Mouse (Mus musculus) ES-Bruce4 (cell line): ENCODE measurements around the gene Ankrd33. TPM values are rescaled to one million over a fixed set of nuclear protein-coding genes. Genes with fewer than 3 reads are reported as not detected.
A peak's percentile ranks its signal among the peaks of the same experiment; 100 is the strongest.

Experiments used
- H3K27ac ChIP-seq: 2 replicates; pipeline ENCODE4 v1.5.1; 2012; ENCODE audit warnings: low read length, inconsistent platforms; ENCODE audit not compliant: insufficient read depth
- H3K27me3 ChIP-seq: 2 replicates; pipeline ENCODE4 v1.6.1; 2012; ENCODE audit warnings: mild to moderate bottlenecking, low read length, inconsistent platforms; ENCODE audit not compliant: control insufficient read depth, poor library complexity, insufficient read depth, severe bottlenecking
- H3K36me3 ChIP-seq: 2 replicates; pipeline ENCODE4 v1.6.1; 2012; ENCODE audit warnings: inconsistent platforms, mild to moderate bottlenecking, low read length, moderate library complexity; ENCODE audit not compliant: control insufficient read depth, poor library complexity, insufficient read depth, severe bottlenecking
- H3K4me1 ChIP-seq: one replicate; pipeline ENCODE4 v1.8.1; 2011; ENCODE audit warnings: low read length; ENCODE audit not compliant: control insufficient read depth, insufficient read depth
- H3K4me3 ChIP-seq: 2 replicates; pipeline ENCODE4 v1.5.1; 2011; ENCODE audit warnings: low read depth, mild to moderate bottlenecking, low read length
- H3K9ac ChIP-seq: 2 replicates; pipeline ENCODE4 v1.6.1; 2012; ENCODE audit warnings: low read depth, mild to moderate bottlenecking, inconsistent platforms; ENCODE audit not compliant: poor library complexity, severe bottlenecking
- H3K9me3 ChIP-seq: replicated peaks from 2 replicates; pipeline ENCODE4 v1.6.1; 2012; ENCODE audit warnings: mild to moderate bottlenecking, low read length, inconsistent platforms; ENCODE audit not compliant: control insufficient read depth, poor library complexity, insufficient read depth, severe bottlenecking
- CTCF ChIP-seq: IDR thresholded peaks from one replicate; pipeline ENCODE4 v1.8.1; 2011; ENCODE audit warnings: low read depth, low read length
- EP300 ChIP-seq: IDR thresholded peaks from 2 replicates; pipeline ENCODE4 v1.6.1; 2011; ENCODE audit warnings: low read depth, low read length; ENCODE audit not compliant: insufficient read depth
- POLR2A ChIP-seq: IDR thresholded peaks from one replicate; pipeline ENCODE4 v1.8.1; 2011; ENCODE audit warnings: low read length; ENCODE audit not compliant: insufficient read depth
- polyA plus RNA-seq: library from polyadenylated mRNA; stranded (reverse); fragments of >200 nt; gene quantifications from 2 replicates; pipeline ENCODE4 v1.2.4, GENCODE M21; 2011; ENCODE audit warnings: low read depth; ENCODE audit not compliant: missing spikeins, insufficient read depth, insufficient read length

Gene Ankrd33
- polyA plus RNA-seq, 1 experiment, result not detected

DNA sequence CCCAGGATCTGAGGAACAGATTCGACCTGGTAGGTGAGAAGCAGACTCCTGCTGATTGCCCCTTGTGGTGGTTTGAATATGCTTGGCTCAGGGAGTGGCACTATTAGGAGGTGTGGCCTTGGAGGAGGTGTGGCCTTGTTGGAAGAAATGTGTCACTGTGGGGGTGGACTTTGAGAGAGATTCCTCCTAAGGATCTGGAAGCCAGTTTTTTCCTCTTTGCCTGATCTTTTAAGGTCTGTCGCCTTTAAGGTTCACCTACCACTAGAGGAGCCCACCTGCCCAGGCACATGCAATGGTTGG is 6.7 kb downstream of the Ankrd33 start:
- H3K27ac ChIP-seq, result no peak overlapping the region
- no peak overlapping the region for H3K4me3 ChIP-seq
- H3K9ac ChIP-seq, result no peak overlapping the region
- H3K9me3 ChIP-seq, result no peaks in the 10 kb centered on the region
- no peak for TF ChIP-seq POLR2A
- no peak for TF ChIP-seq CTCF
- no peak for TF ChIP-seq EP300
- no peaks in the 10 kb centered on the region for H3K27me3 ChIP-seq
- H3K36me3 ChIP-seq, result no peaks in the 10 kb centered on the region
- H3K4me1 ChIP-seq, result peaks cover 3% of the 10 kb centered on the region

DNA sequence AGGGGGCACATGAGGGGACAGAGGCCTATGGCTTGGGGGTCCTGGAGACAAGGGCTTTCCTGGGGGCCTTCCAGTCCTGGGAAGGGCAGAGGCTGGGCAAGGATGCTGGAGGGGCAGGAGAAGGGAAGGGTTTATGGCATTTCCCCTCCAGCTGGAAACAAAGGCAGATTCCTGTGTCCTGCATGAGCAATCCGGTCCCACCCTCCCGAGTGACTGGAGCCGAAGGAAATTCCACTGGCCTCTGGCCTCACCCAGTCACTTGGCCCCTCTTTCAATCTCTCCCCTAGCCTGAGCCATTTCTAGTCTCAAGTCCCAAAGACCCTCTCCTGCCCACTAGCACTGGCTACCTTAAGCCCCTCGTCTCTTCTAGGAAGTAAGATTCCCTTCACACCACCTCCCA is 7.6 kb downstream of the Ankrd33 start:
- no peaks in the 10 kb centered on the region for H3K27me3 ChIP-seq
- no peak for TF ChIP-seq CTCF
- no peak overlapping the region for H3K9ac ChIP-seq
- H3K27ac ChIP-seq, result no peak overlapping the region
- H3K4me1 ChIP-seq, result peaks cover 3% of the 10 kb centered on the region
- no peaks in the 10 kb centered on the region for H3K9me3 ChIP-seq
- H3K4me3 ChIP-seq, result no peak overlapping the region
- H3K36me3 ChIP-seq, result no peaks in the 10 kb centered on the region

DNA sequence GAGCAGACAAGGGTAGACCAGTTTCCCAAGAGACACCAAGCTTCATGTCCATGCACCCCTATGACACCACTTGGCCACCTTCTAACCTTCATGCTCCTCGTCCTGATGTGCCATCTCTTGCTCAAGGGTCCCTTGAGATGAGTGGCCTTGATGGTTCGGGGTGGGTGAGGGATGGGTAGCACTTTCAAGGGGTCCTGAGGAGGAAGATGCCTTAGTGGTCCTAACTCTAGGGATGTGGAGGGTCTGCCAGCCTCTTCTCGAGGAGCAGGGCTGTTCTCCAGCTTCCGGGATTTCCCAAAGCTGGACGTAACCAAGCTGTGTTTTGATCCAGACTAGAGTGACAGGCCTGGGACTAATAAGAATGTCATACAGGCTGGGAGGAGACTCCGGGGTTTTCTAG is 10.0 kb downstream of the Ankrd33 start:
- peaks cover 3% of the 10 kb centered on the region for H3K4me1 ChIP-seq
- no peaks in the 10 kb centered on the region for H3K9me3 ChIP-seq
- no peak overlapping the region for H3K4me3 ChIP-seq
- H3K27me3 ChIP-seq, result no peaks in the 10 kb centered on the region
- TF ChIP-seq POLR2A (no peak), CTCF (no peak), EP300 (no peak)
- H3K9ac ChIP-seq, result no peak overlapping the region
- H3K36me3 ChIP-seq, result no peaks in the 10 kb centered on the region
- H3K27ac ChIP-seq, result no peak overlapping the region

DNA sequence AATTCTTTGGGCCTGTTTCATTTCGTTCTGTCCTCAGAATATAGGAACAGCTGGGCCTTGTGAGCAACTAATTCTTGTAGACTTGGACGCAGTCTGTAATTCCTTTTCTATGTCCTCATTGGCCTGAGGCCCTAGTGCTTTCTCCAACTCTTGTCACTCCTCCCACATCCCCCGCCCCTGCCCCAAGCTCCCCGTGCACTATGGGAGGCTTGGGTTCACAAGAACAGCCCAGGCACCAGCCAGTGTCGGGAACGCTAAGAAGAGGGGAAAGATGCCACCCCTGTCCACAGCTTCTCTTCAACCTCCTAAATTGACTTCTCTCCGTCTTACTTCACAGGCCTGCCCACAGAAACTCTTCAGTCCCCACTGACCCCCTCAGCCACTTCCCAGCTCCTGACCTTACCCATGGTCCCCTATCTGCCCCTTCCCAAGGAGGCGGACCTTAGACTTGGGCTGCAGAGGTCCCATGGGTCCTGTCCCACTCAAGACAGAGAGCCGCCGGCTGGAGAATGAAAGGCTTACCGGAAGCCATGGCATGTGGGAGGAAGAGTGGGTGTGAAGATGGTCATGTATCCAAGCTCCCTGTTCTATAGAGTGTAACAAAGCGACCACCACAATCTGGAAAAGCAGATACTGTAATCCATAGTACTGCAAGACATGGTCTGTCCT is 11.5 kb downstream of the Ankrd33 start:
- Histone ChIP-seq H3K4me1 (peaks cover 3% of the 10 kb centered on the region), H3K27ac (no peak overlapping the region), H3K9me3 (no peaks in the 10 kb centered on the region), H3K36me3 (no peaks in the 10 kb centered on the region), H3K27me3 (no peaks in the 10 kb centered on the region), H3K9ac (no peak overlapping the region), H3K4me3 (no peak overlapping the region)
- TF ChIP-seq CTCF, result no peak
- TF ChIP-seq EP300, result no peak
- no peak for TF ChIP-seq POLR2A

DNA sequence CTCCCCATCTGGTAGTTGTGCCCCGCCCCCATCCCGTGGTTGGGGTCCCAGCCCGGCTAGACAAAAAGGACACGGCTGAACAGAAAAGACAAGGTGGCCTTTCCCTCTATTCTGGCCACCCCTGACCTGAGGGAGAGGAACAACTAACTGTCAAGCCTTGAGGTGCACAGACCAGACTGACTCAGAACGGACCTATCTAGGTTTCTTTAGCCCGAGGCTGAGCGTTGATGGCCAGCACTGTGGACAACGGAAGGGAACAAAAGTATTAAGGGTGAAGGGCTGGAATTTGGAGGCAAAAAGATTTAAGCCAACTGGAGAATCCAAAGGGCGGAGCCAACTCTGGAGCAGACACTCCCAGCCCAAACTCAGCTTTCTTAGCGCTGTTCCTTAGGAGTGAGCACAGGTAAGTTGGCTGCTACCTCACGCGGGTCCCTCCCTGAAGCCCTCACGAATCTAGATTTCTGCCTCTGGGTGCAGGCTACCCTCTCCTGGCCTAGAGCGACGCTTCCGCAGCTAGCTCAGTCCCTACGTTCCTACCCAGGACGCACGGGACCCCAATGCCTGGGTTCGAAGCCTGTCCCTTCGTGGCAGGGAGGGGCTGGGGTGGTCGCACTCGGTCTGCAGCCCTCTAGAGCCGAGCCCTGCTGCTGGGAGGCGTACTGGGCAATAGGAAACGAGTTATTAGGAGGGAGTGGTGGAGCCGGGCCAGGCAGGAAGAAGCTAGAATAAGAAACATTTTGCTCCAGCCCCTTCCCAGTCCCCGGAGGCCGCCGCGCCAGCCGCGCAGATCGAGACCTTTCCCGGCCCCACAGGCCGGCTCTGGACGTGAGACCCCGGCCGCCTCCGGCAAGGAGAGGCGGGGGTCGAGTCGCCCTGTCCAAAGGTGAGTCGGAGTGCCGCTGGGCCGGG is 12.9 kb downstream of the Ankrd33 start, which contains the start of gene Acvrl1:
Gene Acvrl1, plus strand, starts transcription at position 342 of the 909 bp plus-strand sequence.
- H3K27ac ChIP-seq, result no peak within 1 kb of the TSS
- peak within 1 kb of the TSS; percentile 29 for H3K9ac ChIP-seq
- peaks cover 4% of the 10 kb centered on the region for H3K4me1 ChIP-seq
- H3K27me3 ChIP-seq, result no peaks in the 10 kb centered on the region
- TF ChIP-seq EP300, result no peak
- no peak for TF ChIP-seq POLR2A
- no peak for TF ChIP-seq CTCF
- no peaks in the 10 kb centered on the region for H3K9me3 ChIP-seq
- H3K36me3 ChIP-seq, result no peaks in the 10 kb centered on the region
- H3K4me3 ChIP-seq, result peak within 1 kb of the TSS; percentile 56

DNA sequence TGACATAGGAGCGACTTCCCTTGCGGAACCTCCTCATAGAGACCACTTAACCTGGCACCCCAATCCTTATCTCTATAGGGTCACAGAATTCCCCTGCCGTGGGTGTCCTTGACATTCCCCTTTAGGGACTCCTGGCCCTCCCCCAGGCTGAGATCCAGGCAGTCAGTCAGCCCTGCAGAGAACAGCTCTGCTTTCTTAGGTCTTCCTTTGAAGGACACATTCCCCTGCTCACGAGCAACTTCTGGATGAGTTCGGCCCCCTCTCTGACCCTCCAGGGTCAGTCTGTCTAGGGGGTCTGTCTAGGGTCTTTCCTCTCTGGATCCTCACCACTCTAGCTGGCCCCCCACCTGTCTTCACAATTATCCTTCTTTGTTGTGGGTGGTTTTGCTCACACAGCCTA is 13.9 kb downstream of the Ankrd33 start:
- Histone ChIP-seq H3K36me3 (no peaks in the 10 kb centered on the region), H3K4me3 (no peak overlapping the region), H3K27me3 (no peaks in the 10 kb centered on the region), H3K4me1 (peaks cover 8% of the 10 kb centered on the region), H3K9ac (0 out of 2 replicates have a peak overlapping the region, but pooled peaks have one; percentile 29), H3K27ac (no peak overlapping the region), H3K9me3 (no peaks in the 10 kb centered on the region)
- no peak for TF ChIP-seq POLR2A
- TF ChIP-seq CTCF, result no peak
- TF ChIP-seq EP300, result no peak
